Mouse (Mus musculus): Measurements from ENCODE around the gene Twist1. TPM values are rescaled to one million over a fixed set of nuclear protein-coding genes. Genes with fewer than 3 reads are reported as not detected.

The Twist1 gene
- total RNA-seq (2022): 1 to 10 TPM; 1.3 to 2.0 (median 1.5) TPM

DNA sequence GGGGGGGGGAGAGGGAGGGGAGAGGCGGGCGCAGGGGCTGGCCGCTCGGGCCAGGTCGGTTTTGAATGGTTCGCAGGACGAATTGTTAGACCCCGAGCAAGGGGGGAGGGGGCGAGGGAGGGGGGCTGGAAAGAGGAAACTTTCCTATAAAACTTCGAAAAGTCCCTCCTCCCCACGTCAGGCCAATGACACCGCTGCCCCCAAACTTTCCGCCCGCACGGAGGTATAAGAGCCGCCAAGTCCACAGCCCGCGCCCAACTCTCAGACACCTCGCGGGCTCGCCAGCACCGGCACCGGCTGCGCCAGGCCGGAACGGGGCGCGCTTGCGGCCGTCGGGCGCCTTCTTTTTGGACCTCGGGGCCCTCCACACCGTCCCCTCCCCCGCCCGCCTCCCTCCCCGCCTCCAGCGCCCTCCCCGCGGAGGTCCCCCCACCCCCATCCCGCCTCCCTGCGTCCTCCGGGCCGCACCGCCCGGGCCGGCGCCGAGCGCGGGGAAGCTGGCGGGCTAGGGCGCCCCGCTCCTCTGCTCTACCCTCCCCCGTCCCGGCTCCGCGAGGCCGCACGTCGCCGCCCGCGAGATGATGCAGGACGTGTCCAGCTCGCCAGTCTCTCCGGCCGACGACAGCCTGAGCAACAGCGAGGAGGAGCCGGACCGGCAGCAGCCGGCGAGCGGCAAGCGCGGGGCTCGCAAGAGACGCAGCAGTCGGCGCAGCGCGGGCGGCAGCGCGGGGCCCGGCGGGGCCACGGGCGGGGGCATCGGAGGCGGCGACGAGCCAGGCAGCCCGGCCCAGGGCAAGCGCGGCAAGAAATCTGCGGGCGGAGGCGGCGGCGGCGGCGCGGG is at the start of gene Twist1:
TSS of gene Twist1 (plus strand) at position 272 of the 841 bp plus-strand sequence.
- DNase-seq (ENCODE audit: low spot score): no peak

DNA sequence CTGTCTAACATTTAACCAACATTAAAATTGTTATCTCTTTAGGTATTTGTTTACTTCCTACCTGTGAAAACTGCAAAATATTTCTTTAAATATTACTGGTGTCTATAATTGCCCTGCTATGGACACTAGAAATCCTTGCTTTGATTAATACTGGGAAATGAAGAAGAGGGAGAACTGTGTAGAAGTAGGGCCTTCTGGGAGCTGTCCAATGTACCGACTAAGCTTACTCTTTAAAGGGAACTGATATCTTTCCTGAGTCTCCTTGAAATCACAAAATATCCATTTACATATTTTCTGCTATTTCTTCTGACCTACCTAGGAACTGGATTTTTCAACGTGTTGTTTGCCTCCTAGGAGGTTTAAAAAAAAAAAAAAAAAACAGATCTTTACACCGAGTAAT is 30.7 kb upstream of the Twist1 start:
- DNase-seq (ENCODE audit: low spot score): no peak

- no peak for DNase-seq (ENCODE audit: low spot score)
Observed at GRCm38 (mm10) chr12:33927334-33928098, 30.0 kb upstream of the Twist1 start.

DNA sequence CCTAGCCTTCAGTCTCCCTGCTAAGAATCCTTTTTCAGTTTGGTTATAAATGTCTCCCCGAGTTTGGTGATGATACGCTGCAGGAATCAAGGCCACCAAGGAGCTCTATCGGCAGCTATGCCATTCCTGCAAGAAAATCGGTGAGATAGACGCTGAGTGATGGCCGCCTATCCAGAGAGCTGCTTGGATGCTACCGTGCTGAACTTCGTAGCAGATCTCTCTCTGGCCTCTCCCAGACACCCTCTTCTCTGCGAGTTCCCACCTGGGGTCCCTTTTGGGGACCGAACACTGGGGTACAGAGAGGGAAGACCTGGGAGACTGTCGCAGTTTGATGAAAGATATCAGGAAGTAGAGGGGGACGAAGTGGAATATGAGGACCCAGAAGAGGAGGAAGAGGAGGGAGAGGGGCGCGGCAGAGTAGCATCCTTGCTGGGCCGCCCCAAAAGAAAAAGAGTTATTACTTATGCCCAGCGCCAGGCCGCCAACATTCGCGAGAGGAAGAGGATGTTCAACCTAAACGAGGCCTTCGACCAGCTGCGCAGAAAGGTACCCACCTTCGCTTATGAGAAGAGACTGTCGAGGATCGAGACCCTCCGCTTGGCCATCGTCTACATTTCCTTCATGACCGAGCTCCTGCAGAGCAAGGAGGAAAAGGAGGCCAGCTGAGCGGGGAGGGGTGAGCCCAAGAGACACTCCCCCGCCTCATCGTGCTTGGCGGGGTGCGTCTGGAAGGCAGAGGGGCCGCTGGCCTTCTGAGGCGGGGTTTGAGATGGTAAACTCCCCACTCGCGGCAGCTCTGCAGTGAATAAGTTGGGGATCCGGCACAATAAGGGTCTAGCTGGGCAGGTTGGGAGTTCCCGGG is 28.9 kb upstream of the Twist1 start, which contains the start of gene Ferd3l:
TSS of gene Ferd3l (plus strand) at position 95 of the 862 bp plus-strand sequence.
- no peak for DNase-seq (ENCODE audit: low spot score)

- DNase-seq (ENCODE audit: low spot score): no peak
Observed at GRCm38 (mm10) chr12:33952843-33953242, 4.6 kb upstream of the Twist1 start.

DNA sequence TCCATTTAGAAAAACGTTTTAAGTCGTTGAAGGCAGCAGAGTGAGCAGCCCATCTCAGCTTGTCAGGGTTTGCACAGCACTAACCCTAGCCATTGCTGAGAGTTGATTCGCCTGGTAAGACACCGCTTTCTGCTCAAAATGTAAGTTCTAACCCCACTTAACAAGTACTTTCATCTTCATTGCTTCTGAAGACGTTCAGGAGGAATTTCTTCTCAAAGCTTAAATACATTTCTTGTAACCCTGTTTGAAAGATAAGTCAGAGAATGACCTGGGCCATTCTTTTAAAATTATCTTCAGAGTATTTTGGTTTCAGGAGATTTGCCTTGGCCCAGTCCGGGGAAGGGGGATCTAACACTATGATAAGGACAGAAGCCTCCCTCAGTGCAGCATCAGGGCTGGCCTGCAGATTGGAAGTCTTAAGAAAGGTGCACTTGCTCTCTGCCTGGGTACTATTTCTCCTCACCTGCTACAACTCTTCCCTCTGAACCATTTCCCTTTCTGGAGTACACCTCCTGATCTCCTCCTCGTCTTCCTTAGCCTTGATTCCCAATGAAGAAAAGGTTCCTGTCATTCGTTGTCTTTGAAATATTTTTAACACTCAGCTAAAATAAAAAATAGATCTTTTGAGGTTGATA is 2.4 kb upstream of the Twist1 start:
- no peak for DNase-seq (ENCODE audit: low spot score)

- DNase-seq (ENCODE audit: low spot score): no peak
Observed at GRCm38 (mm10) chr12:33955606-33956295, 1.7 kb upstream of the Twist1 start.

- DNase-seq (ENCODE audit: low spot score): no peak
Observed at GRCm38 (mm10) chr12:33956576-33957399, 683 bp upstream of the Twist1 start.

DNA sequence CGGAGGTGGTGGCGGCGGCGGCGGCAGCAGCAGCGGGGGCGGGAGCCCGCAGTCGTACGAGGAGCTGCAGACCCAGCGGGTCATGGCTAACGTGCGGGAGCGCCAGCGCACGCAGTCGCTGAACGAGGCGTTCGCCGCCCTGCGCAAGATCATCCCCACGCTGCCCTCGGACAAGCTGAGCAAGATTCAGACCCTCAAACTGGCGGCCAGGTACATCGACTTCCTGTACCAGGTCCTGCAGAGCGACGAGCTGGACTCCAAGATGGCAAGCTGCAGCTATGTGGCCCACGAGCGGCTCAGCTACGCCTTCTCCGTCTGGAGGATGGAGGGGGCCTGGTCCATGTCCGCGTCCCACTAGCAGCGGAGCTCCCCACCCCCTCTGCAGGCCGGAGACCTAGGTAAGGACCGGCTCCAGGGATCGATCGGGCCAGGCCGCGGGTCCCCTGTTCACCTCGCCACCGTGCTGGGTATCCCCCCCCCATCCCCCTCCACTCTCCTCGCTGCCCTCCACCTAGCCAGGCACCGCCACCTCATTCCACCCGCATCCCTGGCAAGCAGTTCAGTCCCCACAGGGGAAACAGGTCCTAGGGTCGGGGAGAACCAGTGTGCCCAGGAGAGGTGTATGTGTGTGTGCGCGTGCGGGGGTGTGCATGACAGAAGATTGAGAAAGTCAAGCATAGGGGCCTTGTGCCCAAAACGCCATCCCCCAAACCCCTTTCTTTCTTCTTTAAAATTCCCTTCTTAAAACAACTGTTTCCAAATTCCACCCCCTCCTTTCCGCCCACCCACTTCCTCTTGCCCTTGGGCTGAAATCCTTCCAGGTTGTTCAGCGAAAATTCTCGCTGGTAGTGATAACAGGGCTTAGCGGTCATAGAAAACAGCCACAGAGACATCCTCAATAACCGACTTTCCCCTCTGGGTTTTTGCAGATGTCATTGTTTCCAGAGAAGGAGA is 1.0 kb downstream of the Twist1 start:
- DNase-seq (ENCODE audit: low spot score): no peak

- DNase-seq (ENCODE audit: low spot score): no peak
Observed at GRCm38 (mm10) chr12:33959206-33959605, 1.7 kb downstream of the Twist1 start.

GRCm38 (mm10) chr12:33959846-33960245 is 2.4 kb downstream of the Twist1 start:
- no peak for DNase-seq (ENCODE audit: low spot score)

DNA sequence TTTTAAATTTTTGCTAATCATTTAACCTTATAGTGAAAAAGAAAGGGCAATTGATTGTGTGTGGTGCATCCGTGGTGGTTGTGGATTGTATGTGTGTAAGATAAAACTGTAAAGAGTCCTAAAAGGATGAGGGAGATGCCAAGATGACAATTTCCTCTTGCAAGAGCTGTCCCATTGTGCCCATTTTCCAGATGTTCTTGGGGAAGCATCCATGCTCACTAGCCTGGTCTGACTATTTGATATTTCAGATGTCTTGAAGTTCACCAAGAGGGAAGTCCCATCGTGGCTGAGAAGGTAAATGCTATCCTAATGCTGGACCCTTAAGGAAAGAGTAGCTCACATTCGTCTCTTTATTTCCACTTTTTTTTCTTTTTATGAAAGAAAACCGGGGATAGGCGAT is 3.5 kb downstream of the Twist1 start:
- no peak for DNase-seq (ENCODE audit: low spot score)

DNA sequence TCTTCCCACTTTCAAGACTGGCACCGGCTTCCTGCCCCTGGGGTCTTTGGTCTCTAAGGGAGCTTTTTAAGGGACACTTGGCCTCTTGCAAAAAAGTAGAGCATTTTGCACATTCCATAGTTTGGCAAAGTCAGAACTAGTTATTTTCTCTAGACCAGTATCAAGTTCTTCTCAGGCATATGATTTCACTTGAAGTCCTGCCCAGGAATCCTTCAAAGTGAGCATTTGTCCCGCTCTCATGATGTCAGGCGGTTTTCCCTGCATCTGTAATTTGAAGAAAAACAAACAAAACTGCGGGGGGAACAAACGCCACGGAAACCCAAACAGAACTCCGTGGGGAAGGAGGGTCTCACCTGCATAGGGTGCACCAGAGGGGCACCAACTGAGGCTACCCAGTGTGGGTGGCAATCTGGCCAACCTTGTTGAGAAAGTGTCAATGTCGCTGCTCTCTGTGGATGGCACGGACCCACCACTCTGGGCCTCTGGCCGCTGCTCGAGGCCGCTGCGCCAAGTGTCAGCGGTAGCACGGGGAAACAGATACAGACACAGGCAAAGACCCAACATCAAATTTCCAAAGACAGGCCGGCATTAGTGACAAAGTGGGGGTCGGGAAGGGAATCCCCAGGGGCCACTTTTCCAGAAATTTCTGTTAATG is 4.8 kb downstream of the Twist1 start:
- no peak for DNase-seq (ENCODE audit: low spot score)

DNA sequence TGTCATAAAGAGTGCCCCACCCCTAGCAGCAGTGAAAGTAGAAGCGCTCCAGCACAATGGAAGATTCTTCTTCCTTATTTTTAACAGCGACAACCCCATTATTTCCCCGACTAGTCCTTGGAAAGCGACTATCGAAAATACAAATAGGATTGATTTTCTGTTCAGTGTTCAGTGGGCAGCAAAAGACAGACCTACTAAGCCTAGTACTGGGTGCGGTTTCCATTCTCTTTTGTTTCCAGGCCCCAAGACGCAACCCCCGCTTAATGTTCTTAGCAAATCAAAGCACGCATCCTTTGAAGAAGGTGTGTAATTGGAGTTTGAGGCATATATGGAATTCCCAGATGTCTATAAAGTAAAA is 5.3 kb downstream of the Twist1 start:
- DNase-seq (ENCODE audit: low spot score): no peak

DNA sequence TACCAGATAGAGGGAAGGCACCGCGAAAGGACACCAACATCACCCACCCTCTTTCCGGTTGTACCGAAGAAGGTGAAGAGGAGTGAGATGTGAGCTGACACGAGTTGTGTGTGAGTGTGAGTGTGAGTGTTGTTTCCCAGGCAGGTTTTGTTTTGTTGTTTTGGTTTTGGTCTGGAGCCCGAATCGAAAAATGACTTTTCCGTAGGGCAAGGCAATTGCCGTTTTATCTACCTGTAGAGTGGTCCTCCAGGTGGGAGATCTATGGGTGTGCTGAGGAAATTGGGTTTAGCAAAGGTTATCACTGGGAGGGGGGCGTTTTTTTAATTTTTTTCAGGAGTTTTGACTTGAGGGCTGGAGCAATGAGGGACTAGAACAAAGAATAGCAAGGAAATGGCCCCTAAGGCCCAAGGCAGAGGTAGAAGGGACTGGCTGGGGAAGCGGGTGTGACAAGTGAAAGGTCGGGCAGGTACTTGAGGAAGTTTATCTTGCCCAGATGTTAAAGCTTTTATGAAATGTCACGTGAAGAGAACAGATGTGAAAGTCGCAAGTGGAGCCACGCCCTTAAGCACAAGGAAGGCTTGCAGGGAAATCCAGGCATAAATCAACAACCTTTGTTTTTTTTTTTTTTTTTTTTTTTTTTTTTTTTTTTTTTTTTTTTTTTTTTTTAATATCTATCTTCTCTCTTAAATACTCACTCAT is 6.3 kb downstream of the Twist1 start:
- no peak for DNase-seq (ENCODE audit: low spot score)

GRCm38 (mm10) chr12:33964427-33964826 is 7.0 kb downstream of the Twist1 start:
- no peak for DNase-seq (ENCODE audit: low spot score)

GRCm38 (mm10) chr12:33965661-33966360 is 8.3 kb downstream of the Twist1 start:
- DNase-seq (ENCODE audit: low spot score): no peak
